Mouse (Mus musculus) embryonic stem cell, embryonic (primary cell): ENCODE results near the gene Oaf.

Experiments
- CTCF ChIA-PET, 4 experiments: fragments of 300-600 bp in 2 of 4; fragments of 350-600 bp in 2 of 4; sonication (Branson Sonifier 250); formaldehyde crosslinking; loops; one replicate each; lab custom pipeline; 2022; ENCODE audit warnings: inconsistent platforms in 2 of 4; lab: Charles Lee
- POLR2A ChIA-PET, 4 experiments: fragments of 300-600 bp in 2 of 4; fragments of 350-600 bp in 2 of 4; sonication (Branson Sonifier 250); formaldehyde crosslinking; loops; one replicate each; lab custom pipeline; 2022; ENCODE audit warnings: antibody characterized with exemption in 4 of 4, inconsistent platforms in 1 of 4; lab: Charles Lee

The Oaf gene

GRCm38 (mm10) chr9:43239712-43240593 lies at the start of gene Oaf:
Oaf (minus strand) TSS chr9:43239911.
- ChIA-PET CTCF (interaction anchor here in 2 of 4 experiments (0.5 to 3.1 kb wide), 3 partner anchors 18 to 564 kb away, joined by 3 to 14 read pairs (median 5); no protein-coding TSS in a partner anchor), POLR2A (interaction anchor here in 2 of 4 experiments (0.6 to 3.6 kb wide), 6 partner anchors 16 to 47 kb away, joined by 3 to 10 read pairs (median 4); partner anchors contain the start of gene Pou2f3 (in 2 of the 2))

- ChIA-PET CTCF (interaction anchor here (0.5 to 2.4 kb wide), 39 partner anchors 15 to 848 kb away, joined by 3 to 17 read pairs (median 4); partner anchors contain the start of gene Pou2f3 (in 1 of the 4)), POLR2A (interaction anchor here in 1 of 4 experiments (0.5 to 0.8 kb wide), 4 partner anchors 9 to 667 kb away, joined by 3 to 5 read pairs (median 4); no protein-coding TSS in a partner anchor)
These were observed 47.2 kb upstream of the Oaf start for GRCm38 (mm10) chr9:43286870-43287269.

GRCm38 (mm10) chr9:43285281-43285680 lies 45.6 kb upstream of the Oaf start:
- CTCF ChIA-PET, result interaction anchor here in 3 of 4 experiments (0.6 to 3.9 kb wide), 16 partner anchors 12 to 552 kb away, joined by 3 to 27 read pairs (median 4); partner anchors contain the start of genes Pou2f3 (in 2 of the 3), Grik4 (in 1 of the 3) and Tmem136 (in 1 of the 3)
- POLR2A ChIA-PET, result interaction anchor here in 2 of 4 experiments (1.0 to 4.4 kb wide), 5 partner anchors 12 to 144 kb away, joined by 3 to 18 read pairs (median 3); partner anchors contain the start of gene Pou2f3 (in 1 of the 2)

GRCm38 (mm10) chr9:43284284-43284683 lies 44.6 kb upstream of the Oaf start:
- CTCF ChIA-PET, result interaction anchor here (0.6 to 3.9 kb wide), 40 partner anchors 12 to 414 kb away, joined by 3 to 27 read pairs (median 3); partner anchors contain the start of genes Grik4 (in 1 of the 4), Pou2f3 (in 1 of the 4) and Tmem136 (in 1 of the 4)
- POLR2A ChIA-PET, result interaction anchor here in 3 of 4 experiments (1.0 to 4.4 kb wide), 8 partner anchors 11 to 154 kb away, joined by 3 to 18 read pairs (median 3); partner anchors contain the start of gene Pou2f3 (in 1 of the 3)

GRCm38 (mm10) chr9:43273735-43274134 lies 34.0 kb upstream of the Oaf start:
- CTCF ChIA-PET, result interaction anchor here in 2 of 4 experiments (0.6 to 1.0 kb wide), 2 partner anchors 12 to 248 kb away, joined by 3 read pairs; no protein-coding TSS in a partner anchor
- POLR2A ChIA-PET, result interaction anchor here in 2 of 4 experiments (0.8 to 0.9 kb wide), 3 partner anchors 10 to 11 kb away, joined by 3 read pairs; no protein-coding TSS in a partner anchor

- CTCF ChIA-PET, result interaction anchor here in 3 of 4 experiments (0.5 to 1.8 kb wide), 8 partner anchors 9 to 118 kb away, joined by 3 to 8 read pairs (median 4); no protein-coding TSS in a partner anchor
- POLR2A ChIA-PET, result interaction anchor here in 2 of 4 experiments (0.6 to 1.6 kb wide), 4 partner anchors 9 to 408 kb away, joined by 3 to 6 read pairs (median 3); no protein-coding TSS in a partner anchor
These were observed 32.2 kb upstream of the Oaf start for GRCm38 (mm10) chr9:43271761-43272518.

GRCm38 (mm10) chr9:43270723-43271252 lies 31.1 kb upstream of the Oaf start:
- ChIA-PET POLR2A (interaction anchor here in 3 of 4 experiments (0.6 to 1.6 kb wide), 9 partner anchors 8 to 138 kb away, joined by 3 to 6 read pairs (median 3); no protein-coding TSS in a partner anchor), CTCF (interaction anchor here in 3 of 4 experiments (0.6 to 1.8 kb wide), 7 partner anchors 10 to 61 kb away, joined by 3 to 5 read pairs (median 4); partner anchors contain the start of gene Pou2f3 (in 2 of the 3))

- CTCF ChIA-PET, result interaction anchor here in 3 of 4 experiments (0.6 to 1.5 kb wide), 18 partner anchors 10 to 847 kb away, joined by 3 to 13 read pairs (median 4); partner anchors contain the start of gene Pou2f3 (in 1 of the 3)
- POLR2A ChIA-PET, result interaction anchor here in 1 of 4 experiments (0.7 to 1.0 kb wide), 3 partner anchors 14 to 409 kb away, joined by 3 to 6 read pairs (median 4); no protein-coding TSS in a partner anchor
These were observed 29.5 kb upstream of the Oaf start for GRCm38 (mm10) chr9:43269166-43269565.

- POLR2A ChIA-PET, result interaction anchor here in 2 of 4 experiments (0.6 to 1.3 kb wide), 5 partner anchors 14 to 59 kb away, joined by 3 to 4 read pairs (median 3); no protein-coding TSS in a partner anchor
- CTCF ChIA-PET, result interaction anchor here (0.5 to 1.2 kb wide), 7 partner anchors 11 to 149 kb away, joined by 3 to 11 read pairs (median 3); partner anchors contain the start of gene Pou2f3 (in 1 of the 4)
These were observed 27.6 kb upstream of the Oaf start for GRCm38 (mm10) chr9:43267357-43267756.

GRCm38 (mm10) chr9:43265194-43265593 lies 25.5 kb upstream of the Oaf start:
- ChIA-PET CTCF (interaction anchor here (0.5 to 3.6 kb wide), 10 partner anchors 10 to 234 kb away, joined by 3 to 18 read pairs (median 3); no protein-coding TSS in a partner anchor), POLR2A (interaction anchor here (0.6 to 2.0 kb wide), 12 partner anchors 9 to 599 kb away, joined by 3 to 7 read pairs (median 4); partner anchors contain the start of genes Arhgef12 (in 1 of the 4) and Pou2f3 (in 1 of the 4))

GRCm38 (mm10) chr9:43263946-43264451 lies 24.3 kb upstream of the Oaf start:
- ChIA-PET POLR2A (interaction anchor here in 3 of 4 experiments (0.7 to 2.0 kb wide), 16 partner anchors 8 to 159 kb away, joined by 3 to 7 read pairs (median 4); partner anchors contain the start of genes Pou2f3 (in 2 of the 3) and Arhgef12 (in 1 of the 3)), CTCF (interaction anchor here in 3 of 4 experiments (0.6 to 3.6 kb wide), 9 partner anchors 11 to 318 kb away, joined by 3 to 18 read pairs (median 4); no protein-coding TSS in a partner anchor)

GRCm38 (mm10) chr9:43262811-43263550 lies 23.3 kb upstream of the Oaf start:
- POLR2A ChIA-PET, result interaction anchor here in 3 of 4 experiments (0.5 to 1.8 kb wide), 9 partner anchors 9 to 973 kb away, joined by 3 to 8 read pairs (median 4); no protein-coding TSS in a partner anchor
- CTCF ChIA-PET, result interaction anchor here (0.5 to 3.6 kb wide), 4 partner anchors 24 to 316 kb away, joined by 3 to 18 read pairs (median 4); no protein-coding TSS in a partner anchor

GRCm38 (mm10) chr9:43262390-43262789 lies 22.7 kb upstream of the Oaf start:
- ChIA-PET POLR2A (interaction anchor here in 1 of 4 experiments (1.8 kb wide), 1 partner anchor 19 kb away, joined by 7 read pairs; no protein-coding TSS in a partner anchor), CTCF (interaction anchor here in 2 of 4 experiments (0.8 to 1.1 kb wide), 3 partner anchors 40 to 316 kb away, joined by 3 to 4 read pairs (median 3); no protein-coding TSS in a partner anchor)

- ChIA-PET POLR2A (interaction anchor here in 1 of 4 experiments (1.1 to 1.2 kb wide), 2 partner anchors 13 to 23 kb away, joined by 3 to 4 read pairs; no protein-coding TSS in a partner anchor), CTCF (interaction anchor here in 2 of 4 experiments (0.6 to 1.1 kb wide), 3 partner anchors 10 to 51 kb away, joined by 3 read pairs; partner anchors contain the start of gene Pou2f3 (in 1 of the 2))
These were observed 22.2 kb upstream of the Oaf start for GRCm38 (mm10) chr9:43261941-43262340.
